Mouse (Mus musculus) 3T3-L1 (cell line): Measurements from ENCODE around the gene Arl6ip1.
A peak's percentile ranks its signal among the peaks of the same experiment; 100 is the strongest.

Experiments
- DNase-seq: peaks from one replicate; pipeline ENCODE4 v3.0.0-alpha.2; 2015; ENCODE audit warnings: low read depth, low spot score

The Arl6ip1 gene

DNA sequence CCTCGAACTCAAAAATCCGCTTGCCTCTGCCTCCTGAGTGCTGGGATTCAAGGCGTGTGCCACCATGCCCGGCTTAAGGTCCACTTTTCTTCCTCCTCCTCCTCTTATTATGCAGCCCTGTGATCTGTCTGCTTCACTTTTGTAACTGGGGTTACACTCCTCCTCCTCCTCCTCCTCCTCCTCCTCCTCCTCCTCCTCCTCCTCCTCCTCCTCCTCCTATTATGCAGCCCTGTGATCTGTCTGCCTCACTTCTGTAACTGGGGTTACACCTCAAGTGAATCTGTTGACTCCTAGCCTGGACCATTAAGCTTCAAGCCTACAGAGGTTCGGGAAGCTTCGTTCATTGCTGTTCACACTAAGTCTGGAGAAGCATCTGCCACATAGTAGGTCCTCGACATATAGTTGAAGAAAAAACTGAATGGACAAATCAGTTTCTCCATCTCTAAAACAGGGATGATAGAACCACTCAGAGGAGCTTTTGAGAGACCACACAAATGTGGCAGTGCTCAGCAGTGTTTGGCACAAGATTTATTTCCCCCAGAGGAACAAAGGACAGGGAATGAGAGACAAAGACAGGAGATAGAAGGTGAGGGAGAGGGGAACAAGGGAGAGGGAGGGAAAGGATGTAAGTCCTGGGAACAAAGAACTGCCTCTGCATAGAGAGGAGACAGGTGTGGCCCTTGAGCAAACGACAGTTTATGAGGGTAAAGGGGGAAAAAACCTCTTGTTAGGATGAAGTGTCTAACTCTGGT lies 12.5 kb downstream of the Arl6ip1 start:
- DNase-seq, result no peak

DNA sequence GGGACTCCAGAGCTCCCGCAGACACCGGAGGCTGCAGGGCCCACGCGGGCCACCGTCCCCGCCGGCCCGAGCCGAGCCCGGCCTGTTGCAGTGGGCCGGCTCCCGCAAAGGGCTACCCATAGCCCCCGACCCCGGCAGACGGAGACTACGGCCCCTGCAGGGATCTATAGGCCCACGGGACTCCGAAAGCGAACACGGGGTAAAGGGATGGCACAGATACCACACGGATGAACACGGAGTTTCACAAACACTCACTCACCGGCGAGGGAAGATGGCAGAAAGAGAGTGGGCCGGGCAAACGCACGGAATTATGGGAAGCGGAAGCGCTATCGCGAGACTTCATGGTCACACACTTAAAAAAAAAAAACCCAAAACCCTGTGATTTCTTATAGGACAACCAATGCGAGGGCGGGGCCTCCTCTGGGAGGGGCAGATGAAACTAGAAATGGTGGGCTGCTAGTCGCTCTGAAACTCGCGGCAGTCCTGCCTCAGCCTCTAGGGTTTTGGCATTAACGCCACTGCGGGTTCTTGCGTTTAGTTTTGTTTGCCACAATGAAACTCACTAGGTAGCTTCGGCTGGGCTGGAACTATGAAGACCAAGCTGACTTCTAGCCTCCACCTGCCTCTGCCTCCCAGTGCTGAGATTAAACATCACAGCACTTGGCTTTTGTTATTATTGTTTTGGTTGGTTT lies 13.4 kb downstream of the Arl6ip1 start, which contains the start of gene Rps15a:
Gene Rps15a, minus strand, starts transcription at position 312 of the 692 bp plus-strand sequence.
- DNase-seq, result peak; percentile 95

DNA sequence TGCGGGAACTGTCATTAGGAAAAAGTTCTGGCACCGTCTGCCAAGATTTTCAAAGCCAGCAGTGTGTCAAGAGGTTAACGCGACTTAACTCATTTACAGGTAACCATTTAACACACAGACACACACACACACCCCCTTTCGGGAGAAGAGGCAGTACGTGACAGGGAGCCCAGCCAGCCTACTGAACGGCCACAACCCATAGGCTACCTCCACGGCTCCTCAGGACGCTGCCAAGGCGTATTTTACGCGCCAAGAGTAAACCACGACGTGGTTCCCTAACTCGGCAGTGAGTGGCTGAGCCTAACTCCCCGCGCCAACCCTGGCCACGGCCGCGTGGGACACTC lies 14.0 kb downstream of the Arl6ip1 start:
- no peak for DNase-seq

DNA sequence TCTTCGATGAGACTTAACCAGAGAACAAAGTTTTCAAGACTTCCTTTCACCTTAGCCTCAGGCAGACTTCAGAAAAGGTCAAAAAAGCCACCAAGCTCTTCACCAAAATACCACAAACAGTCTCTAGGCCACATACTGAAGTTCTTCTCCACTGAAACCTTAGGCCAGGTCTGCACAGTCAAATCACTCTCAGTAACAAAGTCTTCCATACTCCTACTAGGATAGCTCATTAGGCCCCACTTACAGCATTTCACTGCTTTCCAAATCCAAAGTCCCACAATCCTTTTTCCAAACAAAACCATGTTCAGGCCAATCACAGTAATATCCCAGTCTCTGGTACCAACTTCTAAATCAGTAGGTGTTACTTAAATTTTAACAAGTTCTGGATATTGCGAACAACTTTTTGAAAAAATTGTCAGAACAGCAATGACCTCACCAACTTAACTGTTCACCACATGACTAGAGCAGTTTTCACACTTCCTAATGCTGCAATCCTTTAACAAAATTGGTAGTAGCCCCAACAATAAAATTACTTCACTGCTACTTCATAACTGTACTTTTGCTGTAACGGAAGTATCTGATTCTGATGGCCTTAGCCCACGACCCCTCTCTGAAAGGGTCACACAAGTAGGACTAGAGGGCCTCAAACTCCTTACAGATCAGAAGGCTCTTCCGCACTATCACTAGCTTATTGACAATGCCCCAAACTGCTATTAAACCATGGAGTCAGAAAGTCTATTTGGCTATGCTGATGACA lies 15.7 kb downstream of the Arl6ip1 start:
- no peak for DNase-seq

DNA sequence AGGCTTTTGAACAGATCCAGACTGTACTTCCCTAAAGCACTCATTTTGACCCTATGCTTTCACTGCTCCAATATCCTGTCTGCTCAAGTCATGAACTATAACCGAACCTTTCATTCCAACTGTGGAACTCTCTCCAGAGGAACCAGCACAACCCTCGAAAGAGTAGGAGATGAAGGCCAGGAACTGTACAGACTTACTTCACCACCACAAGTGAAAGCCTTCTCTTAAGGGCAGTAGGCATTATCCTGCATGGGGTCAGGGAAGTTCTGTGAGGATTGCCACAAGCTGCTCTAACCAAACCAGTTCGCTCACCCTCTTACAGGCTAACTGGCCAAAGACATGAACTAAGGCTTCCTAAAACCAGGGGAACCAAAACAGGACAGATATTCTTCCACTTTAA lies 18.3 kb downstream of the Arl6ip1 start:
- no peak for DNase-seq

DNA sequence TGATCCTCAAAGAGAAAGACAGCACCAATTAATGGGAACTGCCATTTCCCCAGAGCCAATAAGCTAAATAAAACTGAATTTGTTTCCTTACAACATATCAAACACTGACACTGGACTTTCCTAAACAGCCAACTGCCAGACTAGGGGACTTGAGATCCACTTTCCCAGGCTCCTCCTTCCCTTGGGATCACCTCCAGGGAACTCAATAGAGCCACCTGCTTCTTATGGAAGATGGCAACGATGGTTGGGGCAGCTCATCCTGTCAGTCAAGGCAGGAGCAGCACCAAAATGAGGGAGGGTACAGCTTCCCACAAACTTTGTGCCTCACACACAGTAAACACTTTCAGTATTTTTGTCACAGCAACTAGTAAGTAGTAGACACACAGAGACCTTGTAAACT lies 21.8 kb downstream of the Arl6ip1 start:
- no peak for DNase-seq

DNA sequence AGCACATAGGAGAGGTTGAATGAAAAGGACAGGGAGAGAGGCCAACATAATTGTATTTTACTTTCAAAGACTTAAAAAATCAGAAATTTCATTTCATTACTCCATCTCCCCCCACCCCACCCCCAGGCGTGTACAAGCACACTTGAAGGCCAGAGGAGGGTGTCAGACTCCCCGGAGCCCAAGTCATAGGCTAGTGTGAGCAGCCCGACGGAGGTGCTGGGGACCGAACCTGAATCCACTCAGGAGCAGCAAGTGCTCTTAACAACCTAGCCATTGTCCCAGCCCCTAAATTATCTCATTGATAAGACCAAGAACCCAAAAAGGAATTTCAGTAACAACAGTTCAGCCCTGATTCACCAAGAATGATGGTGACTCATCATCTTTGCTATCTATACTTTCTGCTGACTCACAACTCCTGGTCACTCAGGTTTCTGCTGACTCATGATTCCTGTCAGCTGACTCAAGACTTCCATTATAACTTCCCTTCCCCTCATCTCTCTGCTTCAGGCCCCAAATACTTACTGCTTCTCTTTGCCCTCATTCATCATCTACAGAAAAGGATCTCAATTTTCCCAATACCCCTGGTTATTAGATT lies 24.9 kb downstream of the Arl6ip1 start:
- peak; percentile 94 for DNase-seq

DNA sequence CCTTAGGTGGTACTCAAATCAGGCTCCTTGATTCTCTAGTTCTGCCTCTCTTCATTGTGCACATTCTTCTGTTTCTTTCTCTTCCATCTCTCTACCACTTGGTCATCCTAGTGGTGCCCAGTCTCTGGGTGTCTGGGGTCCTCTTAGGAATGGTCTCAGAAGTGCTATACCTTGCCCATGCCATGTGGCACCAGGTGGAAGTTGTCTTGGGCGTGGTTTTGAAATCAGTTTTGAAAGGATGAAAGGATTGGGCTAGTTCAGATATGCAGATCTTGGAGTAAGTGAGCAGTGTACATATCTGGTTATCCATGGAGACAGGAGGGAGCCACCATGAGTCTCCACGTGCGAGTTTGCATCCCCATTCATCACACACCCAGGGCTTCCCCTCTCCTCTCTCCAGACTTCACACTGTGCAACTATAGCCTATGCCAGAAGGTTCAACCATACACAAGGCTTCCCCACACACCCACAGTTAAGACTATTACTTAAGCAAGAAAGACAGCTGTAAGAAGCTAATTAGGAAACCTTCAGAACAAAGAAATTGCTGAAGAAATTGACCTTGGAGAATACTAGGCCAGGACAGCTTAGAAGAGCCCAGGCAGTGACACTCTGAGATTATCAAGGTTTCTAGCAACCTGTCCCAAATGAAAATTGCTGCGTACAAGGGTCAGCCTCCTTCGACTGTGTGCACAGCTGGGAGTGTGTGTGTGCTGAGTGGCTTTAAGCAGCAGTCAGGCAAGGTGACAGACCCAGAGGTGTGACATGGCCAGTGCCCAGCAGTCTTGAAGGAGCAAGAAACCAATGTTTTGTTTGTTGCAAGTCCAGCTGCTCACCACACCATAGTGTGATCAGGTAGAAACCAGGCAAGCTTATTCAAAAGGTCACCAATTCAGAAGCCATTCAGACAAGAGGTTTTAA lies 25.7 kb downstream of the Arl6ip1 start:
- no peak for DNase-seq

DNA sequence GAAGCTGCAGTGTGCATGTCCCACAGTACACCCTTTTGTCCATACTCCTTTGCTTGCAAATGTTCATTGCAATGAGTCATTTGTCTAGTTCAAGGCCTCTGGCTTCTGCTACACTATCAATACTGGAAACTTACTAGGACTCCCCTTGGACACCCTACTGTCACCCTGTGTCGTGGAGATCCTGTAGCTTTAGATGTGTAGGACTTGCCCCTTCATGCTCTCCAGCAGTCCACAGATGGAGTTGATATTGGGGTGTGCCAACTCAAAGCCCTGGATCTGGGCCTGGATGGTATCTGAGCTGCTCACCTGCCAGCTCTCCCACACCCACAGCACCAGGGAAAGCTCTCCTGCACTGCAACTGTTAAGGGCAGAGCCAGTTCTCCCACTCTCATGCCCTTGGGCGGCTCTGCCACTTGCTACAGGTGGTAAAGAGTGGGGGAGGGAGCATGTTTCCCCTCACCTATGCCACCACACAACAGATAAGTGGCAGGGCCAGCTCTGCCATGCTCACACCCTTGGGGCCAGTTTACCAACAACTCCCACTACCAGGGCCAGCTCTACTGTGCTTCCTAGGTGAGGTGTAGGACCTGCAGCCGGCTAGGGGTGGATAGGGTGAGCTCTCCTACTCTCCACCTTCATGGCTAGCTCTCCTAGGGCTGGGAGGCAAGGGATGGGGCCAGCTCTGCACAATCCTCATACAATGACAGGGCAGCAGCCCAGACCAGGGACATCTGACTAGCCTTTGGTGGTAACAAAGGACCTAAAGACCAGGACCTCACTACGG lies 26.6 kb downstream of the Arl6ip1 start:
- DNase-seq, result no peak

DNA sequence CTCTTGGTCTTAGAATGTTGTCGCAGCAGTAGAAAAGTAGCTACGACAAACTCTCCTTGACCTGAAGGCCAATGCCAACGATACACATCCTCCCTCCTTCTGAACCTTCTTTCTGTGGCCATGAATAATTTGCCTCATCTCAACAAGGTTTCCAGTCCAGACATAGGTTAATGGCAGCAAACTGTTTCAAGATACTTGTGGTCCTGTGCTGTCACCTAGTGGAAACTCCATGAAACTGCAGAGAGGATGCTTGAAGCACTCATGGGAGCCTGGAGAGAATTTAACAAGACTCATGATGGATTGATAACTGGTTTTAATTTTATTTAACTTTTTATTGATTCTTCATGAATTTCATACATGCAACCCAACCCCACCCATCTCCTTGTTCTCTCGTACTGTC lies 27.2 kb downstream of the Arl6ip1 start:
- peak; percentile 80 for DNase-seq

DNA sequence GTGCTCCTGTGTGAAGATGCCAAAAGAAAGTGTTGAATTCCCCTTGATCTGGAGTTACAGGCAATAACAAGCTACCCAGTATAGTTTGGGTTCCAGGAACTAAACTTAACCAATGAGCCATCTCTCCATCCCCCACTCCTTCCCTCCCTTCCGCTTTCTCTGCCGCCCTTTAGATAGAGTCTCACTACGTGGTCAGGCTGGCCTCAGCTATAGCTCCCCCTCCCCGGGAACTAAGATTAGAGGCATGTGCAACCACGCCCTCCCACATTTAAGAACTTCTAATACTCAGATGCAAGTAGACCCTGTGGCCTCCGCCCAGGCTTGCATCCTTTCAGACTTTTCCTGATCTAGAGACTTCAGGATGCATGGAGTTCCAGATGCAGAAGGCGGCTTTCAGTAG lies 31.8 kb downstream of the Arl6ip1 start:
- DNase-seq, result no peak

DNA sequence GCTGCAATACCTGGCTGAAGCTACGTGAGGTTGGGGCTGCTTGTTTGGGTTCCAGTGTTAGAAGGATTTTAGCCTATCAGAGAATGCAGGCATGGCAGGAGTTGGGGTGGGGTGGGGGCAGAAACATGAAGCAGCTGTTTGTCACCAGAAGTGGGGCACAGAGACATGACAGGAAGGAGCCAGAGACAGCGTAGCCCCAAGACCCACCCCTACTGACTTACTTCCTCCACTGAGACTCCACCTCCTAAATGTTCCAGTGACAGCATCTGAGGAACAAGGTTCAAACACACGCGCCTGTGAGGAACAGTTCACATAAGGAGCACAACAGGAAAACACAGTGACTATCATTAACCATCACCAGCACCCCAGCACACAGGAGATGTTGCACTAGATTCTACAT lies 49.5 kb downstream of the Arl6ip1 start:
- DNase-seq, result no peak

DNA sequence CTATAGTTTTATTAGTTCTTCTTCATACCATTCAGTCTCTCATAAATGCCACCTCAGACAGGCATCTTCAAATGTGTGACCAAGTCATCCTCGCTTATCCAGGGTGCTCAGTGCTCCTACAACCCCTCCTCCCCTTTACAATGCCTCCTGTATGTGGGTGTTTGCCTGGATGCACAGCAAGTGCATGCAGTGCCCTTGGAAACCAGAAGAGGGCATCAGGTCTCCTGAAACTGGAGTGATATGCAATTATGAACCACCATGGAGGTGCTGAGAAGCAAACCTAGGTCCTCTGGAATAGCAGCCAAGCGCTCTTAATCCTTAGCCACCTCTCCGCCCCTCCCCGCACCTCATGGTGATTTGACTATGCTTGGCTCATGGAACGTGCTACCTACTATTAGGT lies 50.4 kb downstream of the Arl6ip1 start:
- peak; percentile 2 for DNase-seq
